Mouse (Mus musculus) C2C12 (cell line): ENCODE results near the gene Scrt2. TPM values are rescaled to one million over a fixed set of nuclear protein-coding genes. Genes with fewer than 3 reads are reported as not detected.

Experiments used
- H3K27me3 ChIP-seq: one replicate; pipeline ENCODE4 v1.6.1; 2011; ENCODE audit not compliant: control insufficient read depth, insufficient read depth, insufficient read length
- H3K36me3 ChIP-seq: one replicate; pipeline ENCODE4 v1.6.1; 2011; ENCODE audit not compliant: control insufficient read depth, insufficient read depth
- H3K4me3 ChIP-seq: one replicate; pipeline ENCODE4 v1.5.1; 2011; ENCODE audit warnings: mild to moderate bottlenecking, control low read depth; ENCODE audit not compliant: poor library complexity, insufficient read depth, severe bottlenecking
- H3K79me2 ChIP-seq: one replicate; pipeline ENCODE4 v1.6.1; 2011; ENCODE audit not compliant: control insufficient read depth, insufficient read depth
- H3K79me3 ChIP-seq: one replicate; pipeline ENCODE4 v1.6.1; 2011; ENCODE audit warnings: low read depth, control low read depth
- H3ac ChIP-seq: one replicate; pipeline ENCODE3; 2011; ENCODE audit warnings: low read depth; ENCODE audit not compliant: control insufficient read depth, insufficient read length
- CEBPB ChIP-seq: IDR thresholded peaks from one replicate; pipeline ENCODE4 v1.6.1; 2011; ENCODE audit warnings: low read depth, mild to moderate bottlenecking, control low read depth, moderate library complexity
- CTCF ChIP-seq: IDR thresholded peaks from one replicate; pipeline ENCODE4 v1.5.1; 2011; ENCODE audit not compliant: control insufficient read depth, insufficient read depth, insufficient read length
- FOSL1 ChIP-seq: IDR thresholded peaks from one replicate; pipeline ENCODE4 v1.8.0; 2011; ENCODE audit warnings: mild to moderate bottlenecking, low read length; ENCODE audit not compliant: poor library complexity, insufficient read depth, severe bottlenecking
- MAX ChIP-seq: IDR thresholded peaks from one replicate; pipeline ENCODE4 v1.6.1; 2011; ENCODE audit warnings: mild to moderate bottlenecking, control low read depth
- MYOD1 ChIP-seq: IDR thresholded peaks from one replicate; pipeline ENCODE4 v1.6.1; 2011; ENCODE audit warnings: low read depth; ENCODE audit not compliant: control insufficient read depth, insufficient read length
- MYOG ChIP-seq: IDR thresholded peaks from one replicate; pipeline ENCODE4 v1.6.1; 2011; ENCODE audit not compliant: control insufficient read depth, insufficient read length; ENCODE audit errors: extremely low read depth
- USF1 ChIP-seq: IDR thresholded peaks from one replicate; pipeline ENCODE4 v1.6.1; 2011; ENCODE audit warnings: low read depth, mild to moderate bottlenecking, control low read depth, moderate library complexity
- polyA plus RNA-seq: library from polyadenylated mRNA; unstranded; fragments of >200 nt; fragmentation: generic; extraction: Trizol; gene quantifications from one replicate; pipeline ENCODE4 v1.2.1, GENCODE M21; 2012; ENCODE audit warnings: missing spikeins

The Scrt2 gene
- polyA plus RNA-seq, 1 experiment = not detected

DNA sequence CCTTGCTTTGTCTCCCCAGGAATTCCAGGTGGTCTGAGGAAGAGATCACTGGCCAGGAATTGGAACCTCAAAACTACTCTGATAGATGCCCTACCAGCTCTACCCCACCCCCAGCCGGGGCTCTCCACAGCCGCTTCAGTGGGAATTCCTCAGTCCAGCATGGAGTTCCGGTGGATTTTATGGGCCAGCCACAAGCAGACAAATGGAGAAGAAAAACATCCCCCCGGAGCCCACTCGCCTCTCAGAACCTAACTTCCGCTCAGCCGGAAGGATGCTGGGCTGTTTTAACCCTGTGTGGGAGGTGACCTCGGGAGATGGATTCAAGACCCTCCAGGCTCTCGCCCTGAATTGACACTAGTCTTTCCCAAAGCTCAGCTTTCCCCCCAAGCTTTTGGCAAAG, 50.7 kb downstream of the Scrt2 start:
- Histone ChIP-seq H3K27me3 (peaks cover 34% of the 10 kb centered on the region), H3ac (no peak overlapping the region)

DNA sequence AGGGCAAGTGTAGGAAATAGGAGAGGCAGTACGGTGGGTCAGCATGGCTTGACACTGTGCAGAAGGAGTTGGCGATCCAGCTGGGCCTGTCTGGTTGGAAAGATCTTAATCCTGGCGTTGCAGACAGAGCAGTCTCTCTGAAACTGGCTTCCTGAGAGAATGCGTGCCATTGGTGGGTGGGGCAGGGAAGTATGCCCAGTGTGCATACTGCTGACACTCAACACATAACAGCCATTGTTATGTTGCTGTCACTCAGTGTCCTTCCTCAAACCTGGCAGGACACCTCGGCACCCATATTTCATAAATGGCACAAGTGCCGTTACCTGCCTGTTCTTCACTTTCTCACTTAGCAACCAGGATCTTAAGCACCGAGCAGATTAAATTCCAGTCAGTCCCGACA, 51.4 kb downstream of the Scrt2 start:
- H3K36me3 ChIP-seq = no peaks in the 10 kb centered on the region
- H3K4me3 ChIP-seq = no peak overlapping the region
- H3ac ChIP-seq = no peak overlapping the region
- no peak for TF ChIP-seq USF1
- H3K27me3 ChIP-seq = peaks cover 35% of the 10 kb centered on the region
- H3K79me2 ChIP-seq = no peaks in the 10 kb centered on the region
- H3K79me3 ChIP-seq = no peaks in the 10 kb centered on the region

More for the DNA sequence above, 50.7 kb downstream of the Scrt2 start:
- no peak overlapping the region for H3K4me3 ChIP-seq
- no peak for TF ChIP-seq CTCF
- no peak for TF ChIP-seq MAX
- TF ChIP-seq USF1 = no peak
- TF ChIP-seq CEBPB = no peak
- TF ChIP-seq MYOD1 = no peak
- no peak for TF ChIP-seq MYOG
- TF ChIP-seq FOSL1 = no peak
- H3K79me2 ChIP-seq = no peaks in the 10 kb centered on the region
- no peaks in the 10 kb centered on the region for H3K79me3 ChIP-seq
- no peaks in the 10 kb centered on the region for H3K36me3 ChIP-seq

DNA sequence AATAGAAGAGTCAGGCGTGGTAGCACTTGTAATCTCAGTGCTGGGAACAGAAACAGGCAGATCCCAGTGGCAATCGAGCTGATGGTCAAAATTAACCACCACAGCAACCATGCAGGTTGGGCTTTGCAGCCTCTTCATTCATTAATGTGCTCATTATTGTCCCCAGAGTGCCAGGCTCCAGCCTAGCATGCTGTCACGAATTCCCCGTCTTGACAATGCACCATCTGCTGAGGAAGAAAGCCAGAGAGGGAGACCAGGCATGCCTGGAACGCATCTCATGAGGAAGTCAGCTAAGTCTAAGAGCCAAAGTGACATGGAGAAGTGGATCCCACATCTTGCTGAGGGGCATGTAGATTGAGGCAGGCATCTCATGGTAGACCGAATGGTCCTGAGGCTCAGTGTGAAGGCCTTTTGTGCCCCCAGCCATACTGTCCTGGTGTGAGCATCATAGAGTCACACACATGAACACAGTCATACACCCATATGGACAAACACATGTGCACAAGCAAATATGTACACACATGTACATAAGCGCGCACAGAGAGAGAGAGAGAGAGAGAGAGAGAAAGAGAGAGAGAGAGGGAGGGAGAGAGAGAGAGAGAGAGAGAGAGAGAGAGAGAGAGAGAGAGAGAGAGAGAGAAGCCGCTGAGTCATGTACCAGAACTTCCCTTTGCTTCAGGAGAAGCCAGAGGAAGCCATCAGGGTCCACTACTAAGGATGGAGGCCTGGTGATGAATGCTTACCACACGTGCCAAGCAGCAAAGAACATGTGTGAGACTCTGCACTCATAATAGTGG, 58.1 kb downstream of the Scrt2 start:
- TF ChIP-seq CEBPB (no peak), FOSL1 (no peak), CTCF (no peak), MYOG (no peak), MYOD1 (no peak), MAX (no peak), USF1 (no peak)
- no peaks in the 10 kb centered on the region for H3K79me3 ChIP-seq
- H3K36me3 ChIP-seq = no peaks in the 10 kb centered on the region
- H3K27me3 ChIP-seq = peaks cover 64% of the 10 kb centered on the region
- no peak overlapping the region for H3K4me3 ChIP-seq
- no peak overlapping the region for H3ac ChIP-seq
- H3K79me2 ChIP-seq = no peaks in the 10 kb centered on the region

DNA sequence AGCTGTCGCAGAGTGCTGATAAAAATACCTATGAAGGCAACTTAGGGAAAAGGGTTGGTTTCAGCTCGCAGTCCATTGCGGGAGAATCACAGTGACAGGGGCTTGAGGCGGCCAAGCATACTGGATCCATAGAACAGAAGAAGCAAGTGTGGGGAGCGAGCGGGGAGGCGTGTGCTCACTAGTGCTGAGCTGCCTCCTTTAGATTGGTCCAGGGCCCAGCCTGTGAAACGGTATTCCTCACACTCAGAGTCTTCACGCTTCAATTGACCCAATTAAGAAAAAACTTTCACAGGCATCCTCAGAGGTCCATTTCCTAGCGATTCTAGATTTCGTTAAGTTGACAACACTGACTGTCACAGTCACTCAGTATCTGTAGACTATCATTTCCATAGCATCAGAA, 59.6 kb downstream of the Scrt2 start:
- no peaks in the 10 kb centered on the region for H3K79me3 ChIP-seq
- no peak overlapping the region for H3ac ChIP-seq
- H3K79me2 ChIP-seq = no peaks in the 10 kb centered on the region
- H3K4me3 ChIP-seq = no peak overlapping the region
- no peaks in the 10 kb centered on the region for H3K36me3 ChIP-seq
- H3K27me3 ChIP-seq = peaks cover 70% of the 10 kb centered on the region
- TF ChIP-seq USF1 (no peak), CEBPB (no peak), MYOG (no peak), MAX (no peak), FOSL1 (no peak)

DNA sequence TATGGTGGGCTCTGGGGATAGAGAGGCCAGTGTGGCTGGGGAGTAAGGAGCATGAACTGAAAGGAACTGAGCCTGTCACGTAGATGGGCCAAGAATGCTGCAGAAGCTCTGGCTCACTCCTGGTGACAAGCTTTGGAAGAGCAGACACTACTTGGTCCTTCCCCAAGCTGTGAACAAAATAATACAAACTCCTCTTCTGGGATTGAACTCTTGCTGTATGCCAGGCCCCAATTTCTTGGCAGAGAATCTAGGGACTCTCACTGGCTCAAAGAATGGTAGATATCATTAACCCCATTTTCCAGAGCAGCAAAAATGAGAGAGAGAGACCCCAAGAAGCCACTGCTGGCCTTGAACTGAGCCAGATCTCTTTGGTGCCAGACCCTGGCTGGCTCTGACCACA, 60.2 kb downstream of the Scrt2 start:
- Histone ChIP-seq H3K36me3 (no peaks in the 10 kb centered on the region), H3K4me3 (no peak overlapping the region), H3K79me3 (no peaks in the 10 kb centered on the region), H3K79me2 (no peaks in the 10 kb centered on the region), H3ac (no peak overlapping the region), H3K27me3 (peaks cover 72% of the 10 kb centered on the region)
- no peak for TF ChIP-seq USF1
- TF ChIP-seq CEBPB = no peak
- TF ChIP-seq CTCF = no peak
- no peak for TF ChIP-seq MYOG
- TF ChIP-seq MYOD1 = no peak
- TF ChIP-seq MAX = no peak
- no peak for TF ChIP-seq FOSL1

DNA sequence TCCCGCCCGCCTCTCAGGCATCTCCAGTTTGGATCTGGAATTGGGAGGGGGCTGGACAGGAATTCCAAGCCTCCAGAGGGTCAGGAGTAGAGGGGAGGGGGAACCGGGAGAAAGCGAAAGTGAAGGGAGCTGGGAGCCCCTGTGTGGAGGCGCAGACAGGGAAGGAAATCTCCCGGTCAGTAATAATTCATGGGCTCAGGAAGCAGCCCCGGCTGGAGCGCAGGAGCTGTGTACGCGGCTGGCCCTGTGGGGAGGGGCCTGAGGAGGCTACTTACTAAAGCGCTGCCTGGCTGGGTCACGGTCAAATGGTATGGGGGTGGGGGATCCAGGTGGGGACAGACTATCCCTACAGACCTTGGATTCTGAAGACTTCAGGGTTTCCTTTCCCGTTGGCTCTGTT, 60.7 kb downstream of the Scrt2 start:
- no peak overlapping the region for H3K4me3 ChIP-seq
- peaks cover 78% of the 10 kb centered on the region for H3K27me3 ChIP-seq
- TF ChIP-seq CTCF (no peak), FOSL1 (no peak), MYOG (no peak), USF1 (no peak), CEBPB (no peak), MAX (no peak), MYOD1 (no peak)

More for the DNA sequence above, 60.7 kb downstream of the Scrt2 start:
- Histone ChIP-seq H3ac (no peak overlapping the region), H3K79me2 (no peaks in the 10 kb centered on the region), H3K79me3 (no peaks in the 10 kb centered on the region), H3K36me3 (no peaks in the 10 kb centered on the region)
